In genomic region chr15:85327808-85328207, GRCm38 (mm10) we compare ENCODE assay signal across 11 mouse cellular contexts. TPM values are rescaled to one million over a fixed set of nuclear protein-coding genes. Genes with fewer than 3 reads are reported as not detected.
DNase-seq lines count a peak whose midpoint lies in the region; ATAC-seq and TF ChIP-seq lines count a peak whose summit lies in the region.
"Had no signal": no experiment of that assay in that cellular context is flagged by ENCODE, and none has a peak within 500 bp of the region (broad histone marks: within the 10 kb centered on the region; RNA-seq: fewer than 3 reads in every experiment).

No protein-coding gene starts in this region.

- WGBS in heart, embryonic 13.5 days, result 23% methylated on average over 11 of the region's 11 CpGs
- WGBS in thymus, adult 2 months, result 2% methylated on average over 11 of the region's 11 CpGs
- WGBS in midbrain, embryonic 15.5 days, result 72% methylated on average over 11 of the region's 11 CpGs

- intact Hi-C loops in heart, postnatal 14 days (cut with DNase I), result loop anchor here (5.0 kb wide), 1 partner anchor 39 kb away; no protein-coding TSS in a partner anchor
- intact Hi-C loops in left cerebral cortex, postnatal 25 days (cut with DNase I), result loop anchor here (1.0 to 5.0 kb wide), 3 partner anchors 39 to 164 kb away; no protein-coding TSS in a partner anchor

- no peaks in the 10 kb centered on the region for H3K9me3 ChIP-seq in heart, embryonic 13.5 days
- no peaks in the 10 kb centered on the region for H3K9me3 ChIP-seq in midbrain, embryonic 15.5 days
- H3K9me3 ChIP-seq: hindbrain, embryonic 15.5 days; liver, embryonic 13.5 days; neural tube, embryonic 13.5 days had no signal

- H3K4me3 ChIP-seq in heart, embryonic 13.5 days, result no peak overlapping the region
- no peak overlapping the region for H3K4me3 ChIP-seq in thymus, adult 2 months (ENCODE audit: control insufficient read depth, insufficient read depth, low read length)
- no peak overlapping the region for H3K4me3 ChIP-seq in midbrain, embryonic 15.5 days
- H3K4me3 ChIP-seq: hindbrain, embryonic 15.5 days; liver, embryonic 13.5 days; neural tube, embryonic 13.5 days had no signal

- no peaks in the 10 kb centered on the region for H3K36me3 ChIP-seq in heart, embryonic 13.5 days
- no peaks in the 10 kb centered on the region for H3K36me3 ChIP-seq in thymus, adult 2 months (ENCODE audit: control insufficient read depth, insufficient read depth, low read length)
- H3K36me3 ChIP-seq in midbrain, embryonic 15.5 days (replicated peaks), result no peaks in the 10 kb centered on the region
- H3K36me3 ChIP-seq: hindbrain, embryonic 15.5 days; liver, embryonic 13.5 days; neural tube, embryonic 13.5 days had no signal

- DNase-seq in heart, postnatal 14 days, result no peak
- DNase-seq in thymus, adult 2 months, result no peak
- DNase-seq in thymus, postnatal 25 days, result no peak
- peak; percentile 62 to 91 for DNase-seq in left cerebral cortex, postnatal 25 days (ENCODE audit: low spot score in 2 of 2)
- peak; percentile 88 for DNase-seq in telencephalon, adult 2 months (ENCODE audit: low read depth, low spot score)
- no peak for DNase-seq in cerebellum, postnatal 10 days
- DNase-seq: liver, embryonic 13.5 days had no signal

- no peak overlapping the region; the same call in 1 of the 2 replicates for H3K9ac ChIP-seq in heart, embryonic 13.5 days
- no peak overlapping the region for H3K9ac ChIP-seq in midbrain, embryonic 15.5 days
- H3K9ac ChIP-seq: hindbrain, embryonic 15.5 days; liver, embryonic 13.5 days; neural tube, embryonic 13.5 days had no signal

- no peak overlapping the region for H3K27ac ChIP-seq in heart, embryonic 13.5 days (replicated peaks)
- peak overlapping the region; percentile 62; the same call in 1 of the 2 replicates for H3K27ac ChIP-seq in thymus, adult 2 months (ENCODE audit: control insufficient read depth, insufficient read depth, low read length)
- H3K27ac ChIP-seq in midbrain, embryonic 15.5 days, result no peak overlapping the region
- H3K27ac ChIP-seq: hindbrain, embryonic 15.5 days; liver, embryonic 13.5 days; neural tube, embryonic 13.5 days had no signal

- 0 out of 2 replicates have a peak, but pooled peaks cover 2% of the 10 kb centered on the region for H3K4me1 ChIP-seq in heart, embryonic 13.5 days
- peaks cover 6% of the 10 kb centered on the region for H3K4me1 ChIP-seq in thymus, adult 2 months (replicated peaks; ENCODE audit: control insufficient read depth, insufficient read depth, low read length)
- no peaks in the 10 kb centered on the region for H3K4me1 ChIP-seq in midbrain, embryonic 15.5 days
- H3K4me1 ChIP-seq: hindbrain, embryonic 15.5 days; neural tube, embryonic 13.5 days had no signal

- H3K27me3 ChIP-seq in heart, embryonic 13.5 days (replicated peaks), result 0 out of 2 replicates have a peak, but pooled peaks cover 5% of the 10 kb centered on the region
- H3K27me3 ChIP-seq in thymus, adult 2 months (ENCODE audit: control insufficient read depth, insufficient read depth, low read length), result no peaks in the 10 kb centered on the region
- no peaks in the 10 kb centered on the region for H3K27me3 ChIP-seq in midbrain, embryonic 15.5 days (replicated peaks)
- H3K27me3 ChIP-seq: hindbrain, embryonic 15.5 days; liver, embryonic 13.5 days; neural tube, embryonic 13.5 days had no signal

- no peak for ATAC-seq in heart, embryonic 13.5 days (ENCODE audit: extremely low read depth, insufficient number of reproducible peaks, low FRiP score, low TSS enrichment)
- no peak for ATAC-seq in midbrain, embryonic 15.5 days (replicated peaks)

- peak overlapping the region; percentile 44 for H3K4me2 ChIP-seq in heart, embryonic 13.5 days
- no peak overlapping the region for H3K4me2 ChIP-seq in midbrain, embryonic 15.5 days
- H3K4me2 ChIP-seq: hindbrain, embryonic 15.5 days; liver, embryonic 13.5 days; neural tube, embryonic 13.5 days had no signal

- TF ChIP-seq POLR2A in thymus, adult 2 months (IDR thresholded peaks at IDR 0.05; ENCODE audit: control insufficient read depth, extremely low read depth, insufficient read depth, low read length, poor library complexity), result no peak

- TF ChIP-seq CTCF in thymus, adult 2 months (IDR thresholded peaks at IDR 0.05; ENCODE audit: borderline replicate concordance, control insufficient read depth, extremely low read depth, insufficient read depth, low read length, poor library complexity), result no peak

RNA-seq across cellular contexts. Expression of gene Atxn10, which starts 8.2 kb away (rescaled TPM):
- polyA plus RNA-seq in heart, embryonic 13.5 days (2015; fragmentation: Nextera tagmentation; extraction: Ambion mirVana), result 214 and 230 TPM in 2 replicates
- 10 to 100 TPM; 79.3 to 80.6 TPM for total RNA-seq in heart, postnatal 14 days (2021)
- 112 and 142 TPM in 2 replicates for polyA plus RNA-seq in thymus, adult 2 months (2012; rRNA removed)
- total RNA-seq in left cerebral cortex, postnatal 25 days (2021), result 100 to 1,000 TPM; 267 to 268 TPM
- 529 and 534 TPM in 2 replicates for polyA plus RNA-seq in midbrain, embryonic 15.5 days (2015; fragmentation: Nextera tagmentation; extraction: Ambion mirVana)

Comparison
In these comparisons a context has a peak if more than half of its experiments do, and no peak if none do; other contexts are left out.
1. DNase-seq: peak in left cerebral cortex, postnatal 25 days (2 of 2) and telencephalon, adult 2 months (single experiment); none in heart, postnatal 14 days (0 of 2), thymus, adult 2 months (single experiment), thymus, postnatal 25 days (single experiment) and cerebellum, postnatal 10 days (0 of 2).